Mouse (Mus musculus): ENCODE measurements around the gene Ntng2. TPM values are rescaled to one million over a fixed set of nuclear protein-coding genes. Genes with fewer than 3 reads are reported as not detected.

Gene Ntng2
- polyA plus RNA-seq, 1 experiment, result 1.5 TPM

DNA sequence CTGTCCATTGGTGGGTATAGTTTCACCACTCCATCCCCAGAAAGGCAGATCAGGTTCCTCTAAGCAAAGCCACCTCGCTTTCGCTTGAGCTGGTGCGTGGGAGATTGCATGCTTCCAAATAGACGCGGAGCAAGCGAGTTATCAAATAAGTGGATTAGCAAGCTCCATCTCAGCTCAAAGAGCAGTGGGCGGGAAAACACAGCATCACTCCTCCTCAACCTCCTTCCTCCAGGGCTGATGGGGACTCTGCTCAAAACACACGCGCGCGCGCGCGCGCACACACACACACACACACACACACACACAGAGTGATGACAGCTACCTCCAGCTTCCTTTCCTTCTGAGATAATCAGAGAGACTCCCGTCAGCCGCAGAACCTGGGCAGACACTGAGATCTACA lies 13.5 kb downstream of the Ntng2 start:
- H3ac ChIP-seq (ENCODE audit: control insufficient read depth, insufficient read length), result no peak overlapping the region
- peaks cover 50% of the 10 kb centered on the region for H3K27me3 ChIP-seq (ENCODE audit: control insufficient read depth, insufficient read depth, insufficient read length)
- TF ChIP-seq USF1 (IDR thresholded peaks at IDR 0.05; ENCODE audit: low read depth) (no peak), REST (IDR thresholded peaks at IDR 0.05; ENCODE audit: insufficient read depth, insufficient read length) (no peak), E2F4 (IDR thresholded peaks at IDR 0.05; ENCODE audit: insufficient read depth) (no peak), POLR2A (IDR thresholded peaks at IDR 0.05; ENCODE audit: insufficient read length, low read depth) (no peak), MYOG (IDR thresholded peaks at IDR 0.05; ENCODE audit: control insufficient read depth in 1 of 3, insufficient read depth in 1 of 3, insufficient read length in 2 of 3, low read depth in 2 of 3) (no peak), POLR2AphosphoS2 (IDR thresholded peaks at IDR 0.05; ENCODE audit: insufficient read length, low read depth) (no peak), MAX (IDR thresholded peaks at IDR 0.05; ENCODE audit: low read depth) (no peak), CEBPB (IDR thresholded peaks at IDR 0.05; ENCODE audit: insufficient read depth, poor library complexity, severe bottlenecking) (no peak), MYOD1 (IDR thresholded peaks at IDR 0.05; ENCODE audit: control insufficient read depth in 1 of 3, insufficient read length in 2 of 3, low read depth in 2 of 3) (no peak), SRF (IDR thresholded peaks at IDR 0.05; ENCODE audit: control insufficient read depth, insufficient read length, low read depth) (no peak), TCF12 (IDR thresholded peaks at IDR 0.05; ENCODE audit: insufficient read depth, poor library complexity, severe bottlenecking) (no peak), TCF3 (IDR thresholded peaks at IDR 0.05; ENCODE audit: insufficient read length, low read depth) (no peak)
- no peak overlapping the region for H3K4me2 ChIP-seq (ENCODE audit: low read depth)
- no peaks in the 10 kb centered on the region for H3K79me2 ChIP-seq (ENCODE audit: control insufficient read depth, insufficient read depth)
- no peak overlapping the region for H3K4me3 ChIP-seq
- no peaks in the 10 kb centered on the region for H3K36me3 ChIP-seq (ENCODE audit: control insufficient read depth, insufficient read depth)

GRCm38 (mm10) chr2:29237623-29238022 lies 15.2 kb downstream of the Ntng2 start:
- peaks cover 62% of the 10 kb centered on the region for H3K27me3 ChIP-seq (ENCODE audit: control insufficient read depth, insufficient read depth, insufficient read length)
- TF ChIP-seq MAX (IDR thresholded peaks at IDR 0.05; ENCODE audit: low read depth) (no peak), E2F4 (IDR thresholded peaks at IDR 0.05; ENCODE audit: insufficient read depth) (no peak), TCF3 (IDR thresholded peaks at IDR 0.05; ENCODE audit: insufficient read length, low read depth) (no peak), USF1 (IDR thresholded peaks at IDR 0.05; ENCODE audit: low read depth) (no peak)

GRCm38 (mm10) chr2:29235811-29236210 lies 17.0 kb downstream of the Ntng2 start:
- Histone ChIP-seq H3K79me2 (ENCODE audit: control insufficient read depth, insufficient read depth) (no peaks in the 10 kb centered on the region), H3K27me3 (ENCODE audit: control insufficient read depth, insufficient read depth, insufficient read length) (peaks cover 59% of the 10 kb centered on the region), H3K36me3 (ENCODE audit: control insufficient read depth, insufficient read depth) (no peaks in the 10 kb centered on the region), H3K4me3 (no peak overlapping the region), H3ac (ENCODE audit: control insufficient read depth, insufficient read length) (no peak overlapping the region), H3K4me2 (ENCODE audit: low read depth) (no peak overlapping the region)
- no peak for TF ChIP-seq USF1 (IDR thresholded peaks at IDR 0.05; ENCODE audit: low read depth)
- no peak for TF ChIP-seq TCF12 (IDR thresholded peaks at IDR 0.05; ENCODE audit: insufficient read depth, poor library complexity, severe bottlenecking)
- no peak for TF ChIP-seq POLR2A (IDR thresholded peaks at IDR 0.05; ENCODE audit: insufficient read length, low read depth)
- no peak for TF ChIP-seq REST (IDR thresholded peaks at IDR 0.05; ENCODE audit: insufficient read depth, insufficient read length)
- no peak for TF ChIP-seq SRF (IDR thresholded peaks at IDR 0.05; ENCODE audit: control insufficient read depth, insufficient read length, low read depth)
- no peak for TF ChIP-seq CEBPB (IDR thresholded peaks at IDR 0.05; ENCODE audit: insufficient read depth, poor library complexity, severe bottlenecking)
- TF ChIP-seq MYOG (IDR thresholded peaks at IDR 0.05; ENCODE audit: control insufficient read depth in 1 of 3, insufficient read depth in 1 of 3, insufficient read length in 2 of 3, low read depth in 2 of 3), result no peak
- no peak for TF ChIP-seq E2F4 (IDR thresholded peaks at IDR 0.05; ENCODE audit: insufficient read depth)
- no peak for TF ChIP-seq MAX (IDR thresholded peaks at IDR 0.05; ENCODE audit: low read depth)
- no peak for TF ChIP-seq TCF3 (IDR thresholded peaks at IDR 0.05; ENCODE audit: insufficient read length, low read depth)
- TF ChIP-seq POLR2AphosphoS2 (IDR thresholded peaks at IDR 0.05; ENCODE audit: insufficient read length, low read depth), result no peak
- no peak for TF ChIP-seq MYOD1 (IDR thresholded peaks at IDR 0.05; ENCODE audit: control insufficient read depth in 1 of 3, insufficient read length in 2 of 3, low read depth in 2 of 3)

More at GRCm38 (mm10) chr2:29237623-29238022, 15.2 kb downstream of the Ntng2 start:
- no peaks in the 10 kb centered on the region for H3K36me3 ChIP-seq (ENCODE audit: control insufficient read depth, insufficient read depth)
- H3K79me2 ChIP-seq (ENCODE audit: control insufficient read depth, insufficient read depth), result no peaks in the 10 kb centered on the region
- no peak overlapping the region for H3ac ChIP-seq (ENCODE audit: control insufficient read depth, insufficient read length)
- no peak overlapping the region for H3K4me3 ChIP-seq
- no peak overlapping the region for H3K4me2 ChIP-seq (ENCODE audit: low read depth)

- H3K4me3 ChIP-seq, result no peak overlapping the region
- H3K36me3 ChIP-seq (ENCODE audit: control insufficient read depth, insufficient read depth), result no peaks in the 10 kb centered on the region
- peaks cover 57% of the 10 kb centered on the region for H3K27me3 ChIP-seq (ENCODE audit: control insufficient read depth, insufficient read depth, insufficient read length)
- H3ac ChIP-seq (ENCODE audit: control insufficient read depth, insufficient read length), result no peak overlapping the region
- H3K4me2 ChIP-seq (ENCODE audit: low read depth), result no peak overlapping the region
- no peaks in the 10 kb centered on the region for H3K79me2 ChIP-seq (ENCODE audit: control insufficient read depth, insufficient read depth)
- no peak for TF ChIP-seq MAX (IDR thresholded peaks at IDR 0.05; ENCODE audit: low read depth)
- TF ChIP-seq CEBPB (IDR thresholded peaks at IDR 0.05; ENCODE audit: insufficient read depth, poor library complexity, severe bottlenecking), result no peak
- TF ChIP-seq USF1 (IDR thresholded peaks at IDR 0.05; ENCODE audit: low read depth), result no peak
- no peak for TF ChIP-seq POLR2AphosphoS2 (IDR thresholded peaks at IDR 0.05; ENCODE audit: insufficient read length, low read depth)
- TF ChIP-seq SRF (IDR thresholded peaks at IDR 0.05; ENCODE audit: control insufficient read depth, insufficient read length, low read depth), result no peak
- no peak for TF ChIP-seq E2F4 (IDR thresholded peaks at IDR 0.05; ENCODE audit: insufficient read depth)
- TF ChIP-seq TCF3 (IDR thresholded peaks at IDR 0.05; ENCODE audit: insufficient read length, low read depth), result no peak
- no peak for TF ChIP-seq POLR2A (IDR thresholded peaks at IDR 0.05; ENCODE audit: insufficient read length, low read depth)
- TF ChIP-seq TCF12 (IDR thresholded peaks at IDR 0.05; ENCODE audit: insufficient read depth, poor library complexity, severe bottlenecking), result no peak
- TF ChIP-seq REST (IDR thresholded peaks at IDR 0.05; ENCODE audit: insufficient read depth, insufficient read length), result no peak
- no peak for TF ChIP-seq MYOD1 (IDR thresholded peaks at IDR 0.05; ENCODE audit: control insufficient read depth in 1 of 3, insufficient read length in 2 of 3, low read depth in 2 of 3)
- TF ChIP-seq MYOG (IDR thresholded peaks at IDR 0.05; ENCODE audit: control insufficient read depth in 1 of 3, insufficient read depth in 1 of 3, insufficient read length in 2 of 3, low read depth in 2 of 3), result no peak
Measured at GRCm38 (mm10) chr2:29235026-29235425, 17.8 kb downstream of the Ntng2 start.

GRCm38 (mm10) chr2:29234002-29234401 lies 18.8 kb downstream of the Ntng2 start:
- no peak overlapping the region for H3ac ChIP-seq (ENCODE audit: control insufficient read depth, insufficient read length)

More at GRCm38 (mm10) chr2:29234002-29234401, 18.8 kb downstream of the Ntng2 start:
- H3K36me3 ChIP-seq (ENCODE audit: control insufficient read depth, insufficient read depth), result no peaks in the 10 kb centered on the region
- no peak overlapping the region for H3K4me2 ChIP-seq (ENCODE audit: low read depth)
- H3K79me2 ChIP-seq (ENCODE audit: control insufficient read depth, insufficient read depth), result no peaks in the 10 kb centered on the region
- H3K27me3 ChIP-seq (ENCODE audit: control insufficient read depth, insufficient read depth, insufficient read length), result peaks cover 63% of the 10 kb centered on the region
- H3K4me3 ChIP-seq, result no peak overlapping the region
- TF ChIP-seq POLR2A (IDR thresholded peaks at IDR 0.05; ENCODE audit: insufficient read length, low read depth), result no peak
